Mouse (Mus musculus) lung, postnatal 36 days (tissue): ENCODE results near the gene Mkks.

Experiments used
- DNase-seq: peaks from one replicate; pipeline ENCODE4 v3.0.0; 2022; ENCODE audit warnings: mixed read lengths

Gene Mkks

DNA sequence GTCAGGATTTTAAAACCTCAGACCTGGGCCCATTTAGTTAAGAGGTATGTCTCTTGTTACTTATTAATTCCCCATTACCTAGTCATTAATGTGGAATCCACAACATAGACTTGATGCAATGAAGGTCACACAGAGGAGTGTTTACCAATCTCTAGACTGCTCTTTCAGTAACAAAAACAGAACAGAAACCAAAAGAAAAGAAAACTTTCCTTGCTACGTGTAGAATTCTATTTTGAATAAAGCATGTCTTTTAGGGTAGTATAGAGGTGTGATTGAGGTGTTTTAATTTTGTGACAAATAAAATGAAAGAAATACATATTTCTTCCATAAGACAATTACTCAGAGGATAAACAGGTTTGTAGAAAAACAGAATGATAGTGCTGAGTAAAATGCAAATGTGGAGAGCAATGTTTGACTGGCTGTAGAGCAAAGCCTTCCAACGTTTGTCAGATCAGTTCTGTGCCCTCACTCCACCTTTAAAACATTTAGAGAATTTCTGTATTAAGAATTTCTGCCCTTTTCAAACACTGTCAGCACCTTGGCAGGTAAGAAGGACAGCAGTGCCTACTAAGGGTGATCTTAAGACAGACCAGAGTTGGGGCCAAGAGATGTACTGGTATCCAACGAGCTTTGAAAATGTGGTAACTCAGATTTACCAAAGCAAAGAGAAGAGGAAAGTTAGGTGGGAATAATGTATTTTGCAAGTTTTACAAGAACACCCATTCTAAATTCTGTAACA lies 57.0 kb downstream of the Mkks start:
- no peak for DNase-seq

DNA sequence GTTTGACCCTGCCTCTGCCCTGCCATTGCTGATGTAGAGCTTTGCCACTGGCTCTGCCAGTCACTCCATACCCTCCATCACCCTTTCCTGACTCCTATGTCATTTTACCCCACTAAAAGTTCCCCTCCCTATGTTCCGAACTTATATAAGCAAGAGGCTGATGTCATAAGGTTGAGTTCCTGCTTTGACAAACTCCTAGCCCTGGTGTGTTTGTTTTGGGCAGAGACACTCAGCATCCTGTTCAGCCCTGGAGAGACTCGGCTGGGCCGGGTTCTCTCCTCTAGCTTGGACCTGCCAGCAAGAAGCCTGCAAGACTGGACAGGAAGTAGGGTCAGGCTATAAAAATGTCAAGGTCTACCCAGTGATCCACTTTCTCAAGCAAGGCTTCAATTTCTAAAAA lies 58.3 kb downstream of the Mkks start:
- peak; percentile 15 for DNase-seq

DNA sequence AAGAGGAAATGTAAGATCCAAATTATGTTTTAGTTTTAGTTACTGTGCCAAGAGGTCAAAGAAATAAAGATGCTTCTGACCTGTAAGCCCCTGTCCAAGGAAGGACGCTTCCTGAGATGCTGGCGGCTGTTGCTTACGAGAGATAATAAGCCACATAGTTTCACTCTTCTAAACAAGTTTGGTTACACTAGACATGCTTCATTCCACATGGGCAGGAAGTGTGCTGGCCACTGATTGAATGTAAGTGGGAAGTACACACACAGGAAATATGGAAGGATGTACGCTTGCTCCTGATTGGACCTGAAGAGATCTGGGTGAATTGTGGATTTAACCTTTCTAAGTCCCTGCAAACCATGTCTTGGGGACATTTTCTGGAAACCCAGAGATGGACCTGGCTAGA lies 63.6 kb downstream of the Mkks start:
- no peak for DNase-seq
